Mouse (Mus musculus): ENCODE results near the gene Pmepa1. TPM values are rescaled to one million over a fixed set of nuclear protein-coding genes. Genes with fewer than 3 reads are reported as not detected.

Gene Pmepa1
- polyA plus RNA-seq, 1 experiment from 2014 or later: 1.9 TPM

DNA sequence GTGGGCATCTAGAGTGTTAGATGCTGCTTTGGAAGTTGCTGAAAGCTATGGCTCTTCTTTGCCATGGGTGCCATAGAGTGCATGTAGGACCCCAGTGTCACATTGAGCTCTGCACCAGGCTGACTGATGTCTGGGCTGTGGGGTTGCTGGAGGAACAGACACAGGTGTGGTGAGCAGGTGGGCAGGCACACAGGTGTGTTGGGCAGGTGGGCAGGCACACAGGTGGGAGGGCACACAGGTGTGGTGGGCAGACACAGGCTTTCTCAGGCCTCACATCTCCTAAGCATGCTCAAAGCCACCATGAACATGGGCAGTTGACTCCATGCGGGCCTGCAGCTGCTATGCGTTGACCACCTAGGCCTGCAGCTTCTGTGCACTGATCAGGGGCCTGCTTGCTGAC lies 16.2 kb upstream of the Pmepa1 start:
- no peaks in the 10 kb centered on the region for H3K9me3 ChIP-seq
- no peak for DNase-seq (ENCODE audit: low spot score)
- H3K4me3 ChIP-seq: no peak overlapping the region
- H3K36me3 ChIP-seq: no peaks in the 10 kb centered on the region
- no peak overlapping the region for H3K27ac ChIP-seq
- WGBS: 87% methylated on average over 2 of the region's 2 CpGs
- H3K27me3 ChIP-seq (ENCODE audit: insufficient read depth, poor library complexity, severe bottlenecking): peaks cover 5% of the 10 kb centered on the region
- no peaks in the 10 kb centered on the region for H3K4me1 ChIP-seq

DNA sequence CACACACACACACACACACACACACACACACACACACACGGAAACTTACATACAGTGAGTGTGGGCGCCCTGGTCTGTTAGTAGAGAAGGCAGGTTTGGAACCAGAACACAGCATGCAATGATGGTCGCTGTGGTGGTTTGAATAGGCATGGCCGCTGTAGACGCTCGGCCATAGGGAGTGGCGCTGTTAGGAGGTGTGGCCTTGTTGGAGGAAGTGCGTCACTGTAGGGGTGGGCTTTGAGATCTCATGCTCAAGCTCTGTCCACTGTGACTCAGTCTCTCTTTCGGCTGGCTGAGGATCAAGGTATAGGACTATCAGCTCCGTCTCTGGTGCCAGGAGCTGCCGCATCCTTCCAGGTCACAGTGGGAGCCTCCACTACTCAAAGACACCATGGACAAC lies 14.6 kb upstream of the Pmepa1 start:
- peaks cover 5% of the 10 kb centered on the region for H3K27me3 ChIP-seq (ENCODE audit: insufficient read depth, poor library complexity, severe bottlenecking)
- no peak for DNase-seq (ENCODE audit: low spot score)
- H3K4me1 ChIP-seq: no peaks in the 10 kb centered on the region
- no peak overlapping the region for H3K27ac ChIP-seq
- WGBS: 90% methylated on average over 11 of the region's 11 CpGs
- H3K36me3 ChIP-seq: no peaks in the 10 kb centered on the region
- H3K4me3 ChIP-seq: no peak overlapping the region
- H3K9me3 ChIP-seq: no peaks in the 10 kb centered on the region

DNA sequence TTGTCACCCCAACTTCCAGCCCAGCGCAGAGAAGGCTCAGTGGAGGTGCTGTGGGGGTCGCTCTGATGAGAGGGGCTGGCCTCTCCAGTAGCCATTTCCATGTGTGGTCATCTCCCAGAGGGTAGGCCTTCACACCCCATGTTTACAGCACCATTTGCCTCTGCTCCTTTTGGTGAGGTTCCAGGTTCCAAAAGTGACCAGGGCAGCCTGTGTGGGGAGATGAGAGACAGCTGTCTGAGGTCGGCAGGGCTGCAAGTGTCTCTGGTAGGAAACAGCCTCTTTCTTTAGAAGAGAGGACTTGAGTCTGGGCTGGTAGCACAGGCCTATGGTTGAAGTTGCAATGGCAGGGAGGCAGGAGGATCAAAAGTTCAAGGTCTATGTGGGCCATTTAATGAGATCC lies 13.6 kb upstream of the Pmepa1 start:
- H3K27ac ChIP-seq: no peak overlapping the region
- H3K9me3 ChIP-seq: no peaks in the 10 kb centered on the region
- H3K4me1 ChIP-seq: no peaks in the 10 kb centered on the region
- no peaks in the 10 kb centered on the region for H3K36me3 ChIP-seq
- no peak overlapping the region for H3K4me3 ChIP-seq
- DNase-seq (ENCODE audit: low spot score): no peak
- WGBS: 58% methylated on average over 3 of the region's 3 CpGs
- H3K27me3 ChIP-seq (ENCODE audit: insufficient read depth, poor library complexity, severe bottlenecking): peaks cover 5% of the 10 kb centered on the region

DNA sequence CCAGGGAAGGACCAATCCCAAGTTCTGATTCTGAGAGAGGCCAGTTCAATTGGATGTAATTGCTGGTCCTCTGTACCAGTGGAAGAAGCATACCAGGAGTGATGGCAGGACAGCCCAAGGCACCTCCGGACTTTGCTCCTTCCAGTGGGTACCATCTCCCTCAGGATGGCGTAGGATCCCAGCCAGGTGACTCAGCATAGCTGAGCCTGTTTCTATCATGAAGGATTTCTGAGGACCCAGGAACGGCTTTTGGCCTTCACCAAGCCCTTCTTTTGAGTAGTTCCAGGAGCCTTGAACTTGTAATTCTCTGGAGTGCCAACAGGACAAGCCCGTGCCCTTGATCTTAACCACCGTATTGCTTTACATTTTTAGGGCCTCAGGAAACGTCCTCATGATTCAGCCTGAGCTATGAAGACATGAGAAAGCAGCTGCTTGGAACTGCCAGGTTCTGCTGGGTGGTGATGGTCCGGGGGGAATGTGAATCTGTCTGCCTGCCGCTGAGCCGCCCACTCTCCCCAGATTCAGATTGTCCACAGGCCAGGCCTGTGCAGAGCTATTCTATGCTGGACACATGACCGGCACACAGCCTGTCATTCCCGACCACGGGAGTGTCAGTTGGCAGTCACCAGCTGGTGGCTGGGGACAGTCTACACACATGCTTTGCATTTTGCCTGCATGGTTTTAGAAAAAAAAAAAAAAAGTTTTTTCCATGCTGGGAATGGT lies 9.6 kb upstream of the Pmepa1 start:
- Histone ChIP-seq H3K27ac (no peak overlapping the region), H3K9me3 (no peaks in the 10 kb centered on the region), H3K4me1 (peaks cover 18% of the 10 kb centered on the region), H3K27me3 (ENCODE audit: insufficient read depth, poor library complexity, severe bottlenecking) (peaks cover 9% of the 10 kb centered on the region), H3K36me3 (no peaks in the 10 kb centered on the region), H3K4me3 (no peak overlapping the region)
- no peak for DNase-seq (ENCODE audit: low spot score)
- 80% methylated on average over 12 of the region's 12 CpGs for WGBS

DNA sequence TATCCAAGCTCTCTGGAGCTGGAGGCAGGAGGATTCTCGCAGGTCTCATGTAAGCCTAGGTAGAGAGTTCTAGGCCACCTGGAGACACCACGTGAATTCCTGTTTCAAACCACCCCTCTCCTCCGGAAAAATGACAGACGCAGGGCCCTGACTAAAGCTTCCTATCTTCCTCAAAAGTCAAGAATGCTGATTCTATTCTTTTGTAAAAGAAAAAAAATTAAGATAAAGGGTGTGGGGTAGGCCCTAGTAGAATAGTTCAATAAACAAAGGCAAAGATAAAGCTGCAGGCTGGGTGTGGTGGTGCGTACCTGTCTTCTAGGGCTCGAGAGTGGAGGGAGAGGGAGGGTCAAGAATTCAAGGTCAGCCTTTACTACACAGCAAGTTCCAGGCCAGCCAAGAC lies 8.4 kb upstream of the Pmepa1 start:
- 0 out of 2 replicates have a peak overlapping the region, but pooled peaks have one; percentile 22 for H3K27ac ChIP-seq

DNA sequence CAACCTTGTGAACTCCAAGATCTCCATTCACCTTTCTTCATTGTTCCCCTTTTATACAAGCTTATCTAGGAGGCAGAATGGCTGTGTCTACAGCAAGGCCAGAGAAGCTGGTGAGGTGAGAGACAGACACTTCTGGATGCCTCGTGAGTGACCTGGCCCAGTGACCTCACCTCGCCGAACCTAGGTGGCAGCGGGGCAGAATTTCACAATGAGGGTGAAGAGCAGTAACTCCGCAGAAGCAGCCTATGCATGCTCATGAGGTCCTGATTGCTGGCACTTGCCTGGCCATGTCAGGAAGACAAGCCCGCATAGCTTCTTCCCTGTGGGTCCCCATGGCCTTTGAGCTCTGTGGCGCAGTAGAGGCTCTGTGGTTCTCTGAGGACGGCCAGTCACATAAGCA lies 5.9 kb upstream of the Pmepa1 start:
- DNase-seq (ENCODE audit: low spot score): no peak
- Histone ChIP-seq H3K36me3 (no peaks in the 10 kb centered on the region), H3K4me1 (peaks cover 25% of the 10 kb centered on the region), H3K9me3 (no peaks in the 10 kb centered on the region), H3K4me3 (no peak overlapping the region), H3K27ac (0 out of 2 replicates have a peak overlapping the region, but pooled peaks have one; percentile 59), H3K27me3 (ENCODE audit: insufficient read depth, poor library complexity, severe bottlenecking) (peaks cover 32% of the 10 kb centered on the region; the same call in 1 of the 2 replicates)
- WGBS: 79% methylated on average over 8 of the region's 8 CpGs

More for the DNA sequence above, 8.4 kb upstream of the Pmepa1 start:
- Histone ChIP-seq H3K4me1 (peaks cover 20% of the 10 kb centered on the region), H3K27me3 (ENCODE audit: insufficient read depth, poor library complexity, severe bottlenecking) (peaks cover 12% of the 10 kb centered on the region; the same call in 1 of the 2 replicates), H3K36me3 (no peaks in the 10 kb centered on the region), H3K9me3 (no peaks in the 10 kb centered on the region), H3K4me3 (no peak overlapping the region)
- 70% methylated on average over 6 of the region's 6 CpGs for WGBS
- DNase-seq (ENCODE audit: low spot score): no peak

DNA sequence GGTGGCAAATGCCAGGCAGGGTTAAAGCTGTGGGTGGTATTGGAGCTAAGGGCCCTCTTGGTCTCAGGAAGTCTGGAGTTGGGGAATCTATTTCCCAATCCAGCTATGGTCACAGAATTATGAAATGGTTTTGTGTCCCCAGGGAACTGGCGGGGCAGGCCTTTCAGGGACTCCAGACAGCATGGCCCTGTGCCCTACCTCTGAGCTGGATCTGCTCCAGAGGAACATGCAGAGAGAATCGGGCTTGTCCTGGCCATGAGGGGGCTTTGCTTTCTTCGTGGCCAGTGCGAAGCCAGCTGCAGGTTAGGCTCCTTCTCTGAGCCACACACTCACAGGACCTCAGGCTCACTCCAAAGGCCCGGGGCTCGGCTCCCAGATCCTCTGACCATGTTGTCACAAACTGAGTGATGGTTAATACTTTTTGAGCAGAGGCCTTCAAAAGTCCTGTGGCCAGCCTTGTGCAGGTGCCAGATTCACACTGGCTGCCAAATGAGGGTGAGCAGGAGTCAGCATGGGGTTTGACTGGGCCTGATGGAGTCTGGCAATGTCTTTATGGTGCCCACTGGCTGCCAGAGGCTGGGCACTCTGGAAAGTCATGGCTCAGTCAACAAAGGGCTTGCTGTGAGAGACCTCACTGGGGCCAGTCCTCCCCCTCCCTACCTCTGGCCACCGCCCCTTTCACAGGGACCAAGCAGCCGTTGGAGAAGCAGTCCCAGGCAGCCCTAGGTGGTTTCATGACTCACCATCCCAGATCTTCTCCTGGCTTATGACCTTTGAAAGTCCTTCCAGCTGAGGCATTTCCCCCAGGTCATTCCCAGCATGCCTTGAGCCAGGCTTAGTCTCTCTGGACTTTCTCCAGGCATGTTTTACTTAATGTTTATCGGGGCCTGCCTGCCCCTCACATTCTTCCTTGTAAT lies 4.9 kb upstream of the Pmepa1 start:
- Histone ChIP-seq H3K27me3 (ENCODE audit: insufficient read depth, poor library complexity, severe bottlenecking) (peaks cover 32% of the 10 kb centered on the region; the same call in 1 of the 2 replicates), H3K27ac (peak overlapping the region; percentile 59)

DNA sequence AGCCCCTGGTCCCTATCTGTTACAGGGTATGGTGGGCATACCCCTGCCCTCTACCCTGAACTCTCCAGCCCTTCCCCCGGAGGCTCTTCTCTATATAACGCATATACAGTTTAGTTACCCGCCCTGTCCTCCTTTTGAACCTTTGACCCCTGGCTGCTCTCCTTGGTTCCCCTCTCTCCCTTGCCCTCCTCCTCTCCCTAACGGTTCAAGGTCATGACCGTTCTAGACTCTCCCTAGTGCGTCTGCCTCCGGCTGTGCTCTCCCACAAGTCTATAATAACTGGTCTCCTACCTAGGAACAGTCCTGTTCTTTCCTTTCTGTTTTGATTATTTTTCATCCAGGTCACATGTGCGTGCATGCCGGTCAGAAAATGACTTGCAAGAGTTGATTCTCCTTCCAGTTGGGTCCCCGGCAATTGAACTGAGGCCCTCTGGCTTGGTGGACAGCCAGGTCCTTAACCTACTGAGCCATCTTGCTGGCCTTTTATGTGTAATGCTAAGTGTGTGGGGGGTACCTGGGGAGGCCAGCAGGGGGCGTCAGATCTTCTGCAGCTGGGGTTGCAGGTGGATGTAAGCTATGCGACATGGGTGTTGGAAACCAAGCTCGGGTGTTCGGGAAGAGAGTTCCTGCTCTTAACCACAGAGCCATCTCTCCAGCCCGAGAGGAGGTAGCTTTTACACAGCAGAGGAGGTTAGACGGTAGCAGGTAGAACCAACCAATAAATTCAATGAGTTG lies 2.7 kb upstream of the Pmepa1 start:
- WGBS: 76% methylated on average over 16 of the region's 16 CpGs
- Histone ChIP-seq H3K4me1 (peaks cover 35% of the 10 kb centered on the region), H3K36me3 (no peaks in the 10 kb centered on the region), H3K27me3 (ENCODE audit: insufficient read depth, poor library complexity, severe bottlenecking) (peaks cover 42% of the 10 kb centered on the region), H3K9me3 (no peaks in the 10 kb centered on the region), H3K27ac (no peak overlapping the region), H3K4me3 (no peak overlapping the region)
- no peak for DNase-seq (ENCODE audit: low spot score)

More for the DNA sequence above, 4.9 kb upstream of the Pmepa1 start:
- H3K4me3 ChIP-seq: no peak overlapping the region
- WGBS: 61% methylated on average over 9 of the region's 9 CpGs
- DNase-seq (ENCODE audit: low spot score): no peak
- no peaks in the 10 kb centered on the region for H3K9me3 ChIP-seq
- H3K36me3 ChIP-seq: no peaks in the 10 kb centered on the region
- H3K4me1 ChIP-seq: peaks cover 31% of the 10 kb centered on the region

DNA sequence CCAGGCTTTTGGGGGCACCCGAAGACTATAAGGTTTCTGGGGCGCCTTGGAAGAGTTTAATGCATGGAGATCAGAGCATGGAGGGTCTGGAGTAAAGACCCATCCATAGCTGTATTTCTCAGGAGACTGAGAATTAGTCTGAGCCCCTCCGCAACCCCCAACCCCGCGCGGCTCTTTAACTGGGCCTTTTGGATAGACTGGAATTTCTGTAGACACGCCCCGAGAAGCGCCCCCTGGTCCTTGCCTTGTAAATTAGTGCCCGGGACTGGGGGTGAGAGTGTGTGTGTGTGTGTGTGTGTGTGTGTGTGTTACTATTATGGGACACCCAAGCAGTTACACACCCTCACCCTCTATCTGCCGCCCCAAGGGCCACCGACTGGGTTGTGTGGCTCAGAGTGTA lies 526 bp upstream of the Pmepa1 start:
- Histone ChIP-seq H3K9me3 (no peaks in the 10 kb centered on the region), H3K4me1 (peaks cover 52% of the 10 kb centered on the region), H3K27ac (peak overlapping the region; percentile 95), H3K27me3 (ENCODE audit: insufficient read depth, poor library complexity, severe bottlenecking) (peaks cover 59% of the 10 kb centered on the region), H3K4me3 (peak overlapping the region; percentile 85), H3K36me3 (no peaks in the 10 kb centered on the region)
- WGBS: 5% methylated on average over 12 of the region's 12 CpGs
- no peak for DNase-seq (ENCODE audit: low spot score)

DNA sequence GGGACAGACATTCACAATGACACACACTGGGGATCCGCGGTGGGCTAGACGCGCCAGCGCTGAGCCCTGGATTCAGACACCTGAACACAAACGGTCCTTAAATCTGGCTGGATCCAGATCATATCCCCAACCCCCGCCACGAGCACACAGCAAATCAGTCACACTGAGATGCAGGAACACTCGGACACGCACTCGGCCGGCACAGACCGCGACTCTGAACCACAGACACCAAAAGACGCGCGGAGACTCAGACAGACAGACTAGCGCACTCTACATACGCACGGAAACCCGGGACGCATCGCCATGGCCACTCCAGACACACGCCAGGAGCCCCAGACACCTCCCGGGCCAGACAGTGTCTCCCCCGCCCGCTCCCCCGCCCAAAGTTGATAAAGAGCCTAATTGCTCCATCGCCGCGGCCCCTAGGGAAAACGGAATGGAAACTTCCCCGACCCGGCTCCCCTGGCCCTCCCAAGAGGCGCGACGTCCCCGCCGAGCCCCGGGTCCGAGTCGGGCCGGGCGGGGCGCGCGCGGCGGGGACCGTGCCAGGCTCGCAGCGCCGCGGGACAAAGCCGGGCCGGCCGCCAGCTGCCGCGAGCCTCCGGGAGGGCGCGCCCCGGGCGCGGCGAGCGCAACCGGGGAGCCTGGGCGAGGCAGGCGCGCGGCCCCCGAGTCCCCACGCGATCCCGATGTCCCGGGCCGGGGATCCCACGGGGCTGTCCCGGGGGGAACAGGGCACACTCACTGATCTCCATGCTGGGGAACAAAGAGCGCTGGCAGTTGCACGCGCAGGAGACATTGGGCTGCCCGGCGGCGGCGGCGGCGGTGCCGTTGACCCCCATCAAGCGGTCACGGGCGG lies 761 bp downstream of the Pmepa1 start:
- H3K4me1 ChIP-seq: peaks cover 45% of the 10 kb centered on the region
- peak overlapping the region; percentile 85 for H3K4me3 ChIP-seq
- under 1% methylated on average over 92 of the region's 93 CpGs for WGBS
- H3K27me3 ChIP-seq (ENCODE audit: insufficient read depth, poor library complexity, severe bottlenecking): peaks cover 71% of the 10 kb centered on the region
- no peaks in the 10 kb centered on the region for H3K9me3 ChIP-seq
- H3K36me3 ChIP-seq: no peaks in the 10 kb centered on the region
- peak overlapping the region; percentile 95 for H3K27ac ChIP-seq
- peak; percentile 81 for DNase-seq (ENCODE audit: low spot score)

DNA sequence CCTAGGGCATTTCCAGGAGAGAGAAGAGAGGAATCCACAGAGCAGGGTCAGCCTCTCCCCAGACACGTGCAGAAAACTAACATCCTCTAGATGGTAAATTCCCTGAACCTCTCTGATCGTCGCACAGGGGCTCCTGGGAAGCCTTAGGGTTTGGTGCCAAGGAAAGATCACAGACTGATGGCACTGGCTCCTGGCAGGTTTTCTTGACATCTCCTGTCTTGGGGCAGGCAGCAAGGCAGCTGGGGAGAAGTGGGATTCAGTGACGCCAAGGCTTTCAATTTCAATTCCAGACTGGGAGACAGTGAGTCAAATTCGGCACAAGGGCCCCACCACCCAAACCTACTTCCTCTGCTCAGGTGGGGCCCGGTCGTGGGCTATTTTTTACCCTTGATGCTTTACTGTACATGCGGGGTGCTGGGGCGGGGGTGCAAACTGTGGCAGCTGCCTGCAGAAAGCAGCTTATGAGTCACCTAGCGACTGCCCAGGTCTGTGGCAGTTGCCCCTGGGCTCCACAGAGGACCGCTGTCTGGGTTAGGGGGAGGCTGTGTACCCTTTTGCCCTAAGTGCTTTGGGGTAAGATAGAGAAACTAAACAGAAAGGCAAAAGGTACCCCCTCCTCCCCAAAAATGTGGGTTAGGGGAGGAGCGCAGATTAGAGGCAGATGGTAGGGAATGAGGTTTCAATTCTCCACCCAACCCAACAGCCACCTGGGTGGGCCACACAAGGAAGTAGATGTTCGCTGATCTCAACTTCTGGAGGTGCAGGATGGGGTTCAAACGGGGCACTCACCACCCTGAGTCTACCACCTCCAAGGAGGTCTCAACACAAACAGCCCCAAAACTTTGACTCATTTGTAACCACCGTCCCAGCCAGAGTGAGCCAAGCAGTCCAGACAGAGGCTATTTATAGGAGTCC lies 1.6 kb downstream of the Pmepa1 start:
- Histone ChIP-seq H3K4me3 (peak overlapping the region; percentile 85), H3K27me3 (ENCODE audit: insufficient read depth, poor library complexity, severe bottlenecking) (peaks cover 72% of the 10 kb centered on the region), H3K27ac (peak overlapping the region; percentile 95), H3K4me1 (peaks cover 54% of the 10 kb centered on the region), H3K36me3 (no peaks in the 10 kb centered on the region), H3K9me3 (no peaks in the 10 kb centered on the region)
- WGBS: 9% methylated on average over 15 of the region's 15 CpGs
- no peak for DNase-seq (ENCODE audit: low spot score)
